ENCODE assay signal across 9 mouse cellular contexts in the genomic region with DNA sequence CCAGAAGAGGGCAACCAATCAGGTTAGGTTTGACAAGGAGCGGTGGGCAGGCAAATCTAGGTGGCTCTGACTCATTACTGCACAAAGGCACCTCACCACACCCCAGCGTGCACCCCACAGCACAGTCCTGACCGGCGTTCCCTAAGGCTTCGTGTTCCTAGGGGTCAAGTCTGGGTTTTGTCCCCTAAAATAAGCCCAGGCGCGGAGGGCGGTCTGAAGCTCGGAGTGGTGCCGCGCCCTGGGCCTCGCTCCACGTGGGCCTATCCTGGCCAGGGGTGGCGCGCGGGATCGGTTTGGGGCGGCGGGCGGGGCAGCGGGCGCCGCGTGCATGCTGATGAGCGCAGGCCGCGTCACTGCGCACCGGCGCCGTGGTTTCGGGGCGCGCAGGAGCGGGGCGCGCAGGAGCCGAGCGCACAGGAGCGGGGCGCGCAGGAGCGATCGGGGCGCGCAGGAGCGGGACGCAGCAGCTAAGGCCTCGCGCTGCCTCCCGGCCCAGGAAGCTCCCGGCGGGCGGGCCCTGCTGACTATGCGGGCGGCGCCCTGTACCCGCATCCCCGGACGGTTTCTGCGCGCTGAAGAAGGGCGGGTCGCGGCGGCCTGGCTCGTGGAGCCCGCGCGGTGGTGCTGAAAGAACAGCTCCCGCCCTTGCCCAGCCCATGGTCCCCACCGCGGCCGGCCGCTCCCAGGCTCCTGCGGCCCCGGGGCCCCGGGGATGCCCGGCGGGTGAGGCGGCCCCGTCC. TPM values are rescaled to one million over a fixed set of nuclear protein-coding genes. Genes with fewer than 3 reads are reported as not detected.
DNase-seq lines count a peak whose midpoint lies in the region; ATAC-seq and TF ChIP-seq lines count a peak whose summit lies in the region.
"Had no signal": no experiment of that assay in that cellular context is flagged by ENCODE, and none has a peak within 500 bp of the region (broad histone marks: within the 10 kb centered on the region; RNA-seq: fewer than 3 reads in every experiment).

A gene (plus strand): TSS at position 405 of the 740 bp plus-strand sequence.

- H3ac ChIP-seq in myocyte (ENCODE audit: control insufficient read depth, insufficient read length) = no peak within 1 kb of the TSS

- peak within 1 kb of the TSS; percentile 88 for H3K4me2 ChIP-seq in embryonic facial prominence, embryonic 11.5 days (ENCODE audit: low read depth, low read length)
- H3K4me2 ChIP-seq in heart, embryonic 13.5 days = peak within 1 kb of the TSS; percentile 68
- peak within 1 kb of the TSS; percentile 80 for H3K4me2 ChIP-seq in kidney, embryonic 15.5 days
- H3K4me2 ChIP-seq in limb, embryonic 15.5 days = peak within 1 kb of the TSS; percentile 78
- H3K4me2 ChIP-seq in myocyte (ENCODE audit: low read depth) = no peak within 1 kb of the TSS

- H3K27me3 ChIP-seq in embryonic facial prominence, embryonic 11.5 days (ENCODE audit: control insufficient read depth, insufficient read depth, low read length) = peaks cover 38% of the 10 kb centered on the region
- H3K27me3 ChIP-seq in heart, embryonic 13.5 days (replicated peaks) = peaks cover 98% of the 10 kb centered on the region
- peaks cover 94% of the 10 kb centered on the region for H3K27me3 ChIP-seq in kidney, embryonic 15.5 days
- peaks cover 72% of the 10 kb centered on the region for H3K27me3 ChIP-seq in limb, embryonic 15.5 days
- peaks cover 69% of the 10 kb centered on the region for H3K27me3 ChIP-seq in myocyte (ENCODE audit: control insufficient read depth, insufficient read depth, insufficient read length)

- no peak for TF ChIP-seq POLR2A in myocyte (IDR thresholded peaks at IDR 0.05; ENCODE audit: insufficient read length, low read depth)

- no peaks in the 10 kb centered on the region for H3K9me3 ChIP-seq in embryonic facial prominence, embryonic 11.5 days (replicated peaks; ENCODE audit: control insufficient read depth, low read length)
- no peaks in the 10 kb centered on the region for H3K9me3 ChIP-seq in heart, embryonic 13.5 days
- no peaks in the 10 kb centered on the region for H3K9me3 ChIP-seq in kidney, embryonic 15.5 days (replicated peaks)
- no peaks in the 10 kb centered on the region for H3K9me3 ChIP-seq in limb, embryonic 15.5 days

- H3K4me1 ChIP-seq in embryonic facial prominence, embryonic 11.5 days (ENCODE audit: control insufficient read depth, insufficient read depth, low read length) = no peaks in the 10 kb centered on the region
- peaks cover 4% of the 10 kb centered on the region for H3K4me1 ChIP-seq in heart, embryonic 13.5 days
- peaks cover 10% of the 10 kb centered on the region for H3K4me1 ChIP-seq in kidney, embryonic 15.5 days
- peaks cover 10% of the 10 kb centered on the region for H3K4me1 ChIP-seq in limb, embryonic 15.5 days

- H3K4me3 ChIP-seq in embryonic facial prominence, embryonic 11.5 days (ENCODE audit: low read depth, low read length) = peak within 1 kb of the TSS; percentile 41
- peak within 1 kb of the TSS; percentile 46 for H3K4me3 ChIP-seq in heart, embryonic 13.5 days
- peak within 1 kb of the TSS; percentile 44 for H3K4me3 ChIP-seq in kidney, embryonic 15.5 days (replicated peaks)
- H3K4me3 ChIP-seq in limb, embryonic 15.5 days = peak within 1 kb of the TSS; percentile 42
- no peak within 1 kb of the TSS for H3K4me3 ChIP-seq in myocyte

- peak; percentile 62 for DNase-seq in layer of hippocampus, adult 11-12 months (ENCODE audit: low spot score)
- DNase-seq in layer of hippocampus, adult 9-10 months (ENCODE audit: low spot score) = no peak
- peak; percentile 87 for DNase-seq in embryonic facial prominence, embryonic 11.5 days (ENCODE audit: low spot score)
- DNase-seq in thymus, postnatal 0 days (ENCODE audit: low spot score) = peak; percentile 41

- H3K27ac ChIP-seq in embryonic facial prominence, embryonic 11.5 days (replicated peaks; ENCODE audit: low read depth, low read length) = no peak within 1 kb of the TSS
- no peak within 1 kb of the TSS for H3K27ac ChIP-seq in heart, embryonic 13.5 days (replicated peaks)
- H3K27ac ChIP-seq in kidney, embryonic 15.5 days = no peak within 1 kb of the TSS
- H3K27ac ChIP-seq in limb, embryonic 15.5 days = no peak within 1 kb of the TSS
- H3K27ac ChIP-seq: macrophage had no signal

- under 1% methylated on average over 80 of the region's 82 CpGs for WGBS in embryonic facial prominence, embryonic 11.5 days
- 1% methylated on average over 82 of the region's 82 CpGs for WGBS in heart, embryonic 13.5 days
- under 1% methylated on average over 80 of the region's 82 CpGs for WGBS in kidney, embryonic 15.5 days
- WGBS in limb, embryonic 15.5 days = under 1% methylated on average over 69 of the region's 82 CpGs

- H3K79me2 ChIP-seq in myocyte (ENCODE audit: control insufficient read depth, insufficient read depth) = no peaks in the 10 kb centered on the region

- H3K36me3 ChIP-seq in embryonic facial prominence, embryonic 11.5 days (replicated peaks; ENCODE audit: control insufficient read depth, insufficient read depth, low read depth, low read length) = no peaks in the 10 kb centered on the region
- H3K36me3 ChIP-seq in heart, embryonic 13.5 days = no peaks in the 10 kb centered on the region
- H3K36me3 ChIP-seq in kidney, embryonic 15.5 days = no peaks in the 10 kb centered on the region
- H3K36me3 ChIP-seq in limb, embryonic 15.5 days = no peaks in the 10 kb centered on the region
- H3K36me3 ChIP-seq in myocyte (ENCODE audit: control insufficient read depth, insufficient read depth) = no peaks in the 10 kb centered on the region

- H3K9ac ChIP-seq in embryonic facial prominence, embryonic 11.5 days (replicated peaks; ENCODE audit: low read length) = peak within 1 kb of the TSS; percentile 32; the same call in 1 of the 2 replicates
- no peak within 1 kb of the TSS for H3K9ac ChIP-seq in heart, embryonic 13.5 days
- H3K9ac ChIP-seq in kidney, embryonic 15.5 days = no peak within 1 kb of the TSS
- no peak within 1 kb of the TSS for H3K9ac ChIP-seq in limb, embryonic 15.5 days

- ATAC-seq in embryonic facial prominence, embryonic 11.5 days (replicated peaks; ENCODE audit: insufficient number of reproducible peaks, low FRiP score, low TSS enrichment, low read depth) = peak; percentile 70
- no peak for ATAC-seq in heart, embryonic 13.5 days (ENCODE audit: extremely low read depth, insufficient number of reproducible peaks, low FRiP score, low TSS enrichment)
- ATAC-seq in kidney, embryonic 15.5 days (replicated peaks; ENCODE audit: low FRiP score) = peak; percentile 92
- no peak for ATAC-seq in limb, embryonic 15.5 days (ENCODE audit: insufficient number of reproducible peaks, low FRiP score, low TSS enrichment, low read depth)

TF ChIP-seq in myocyte, 11 proteins besides CTCF, POLR2A, EP300 and RAD21:
- TF ChIP-seq MYOG (IDR thresholded peaks at IDR 0.05; ENCODE audit: control insufficient read depth in 1 of 3, insufficient read depth in 1 of 3, insufficient read length in 2 of 3, low read depth in 2 of 3) = no peak
- TF ChIP-seq REST (IDR thresholded peaks at IDR 0.05; ENCODE audit: insufficient read depth, insufficient read length) = peak; percentile 81
TF ChIP-seq in myocyte: peak in this region for 1.

RNA-seq across cellular contexts. Expression of the gene that starts here (rescaled TPM):
- 0.50 and 2.0 TPM in 2 replicates for polyA plus RNA-seq in embryonic facial prominence, embryonic 11.5 days (2014; fragmentation: Nextera tagmentation; extraction: Ambion mirVana)
- not detected in 2 replicates for polyA plus RNA-seq in heart, embryonic 13.5 days (2015; fragmentation: Nextera tagmentation; extraction: Ambion mirVana)
- 0.40 and 0.51 TPM in 2 replicates for polyA plus RNA-seq in kidney, embryonic 15.5 days (2015; fragmentation: Nextera tagmentation; extraction: Ambion mirVana)
- 3.8 and 3.9 TPM in 2 replicates for polyA plus RNA-seq in limb, embryonic 15.5 days (2015; fragmentation: Nextera tagmentation; extraction: Ambion mirVana)
- 0.11 TPM for polyA plus RNA-seq in myocyte (2012; fragmentation: generic; extraction: Trizol)
- polyA plus RNA-seq in thymus, postnatal 0 days (2015; fragmentation: Nextera tagmentation; extraction: Ambion mirVana) = 0.46 and 0.53 TPM in 2 replicates

Comparison
In these comparisons a context has a peak if more than half of its experiments do, and no peak if none do; other contexts are left out.
1. Peak in ATAC-seq, H3K4me3 ChIP-seq and H3K4me2 ChIP-seq in kidney, embryonic 15.5 days; RNA of the gene not detected or under 1 TPM.
2. Peak in DNase-seq in thymus, postnatal 0 days; RNA of the gene not detected or under 1 TPM.